Mouse (Mus musculus): ENCODE measurements around the gene Nsun2.

Gene Nsun2

GRCm38 (mm10) chr13:69533405-69534333 lies at the start of gene Nsun2:
Gene Nsun2 (plus strand): TSS chr13:69533746.
- no peak for DNase-seq (ENCODE audit: extremely low read depth, low read depth, low spot score)

- DNase-seq (ENCODE audit: extremely low read depth, low read depth, low spot score) = no peak
Observed at GRCm38 (mm10) chr13:69485326-69485725, 48.2 kb upstream of the Nsun2 start.

- DNase-seq (ENCODE audit: extremely low read depth, low read depth, low spot score) = no peak
Observed at GRCm38 (mm10) chr13:69485833-69486232, 47.7 kb upstream of the Nsun2 start.

GRCm38 (mm10) chr13:69487108-69487507 lies 46.4 kb upstream of the Nsun2 start:
- DNase-seq (ENCODE audit: extremely low read depth, low read depth, low spot score) = no peak

GRCm38 (mm10) chr13:69487611-69488275 lies 45.8 kb upstream of the Nsun2 start:
- no peak for DNase-seq (ENCODE audit: extremely low read depth, low read depth, low spot score)

GRCm38 (mm10) chr13:69488565-69489255 lies 44.8 kb upstream of the Nsun2 start:
- DNase-seq (ENCODE audit: extremely low read depth, low read depth, low spot score) = no peak

DNA sequence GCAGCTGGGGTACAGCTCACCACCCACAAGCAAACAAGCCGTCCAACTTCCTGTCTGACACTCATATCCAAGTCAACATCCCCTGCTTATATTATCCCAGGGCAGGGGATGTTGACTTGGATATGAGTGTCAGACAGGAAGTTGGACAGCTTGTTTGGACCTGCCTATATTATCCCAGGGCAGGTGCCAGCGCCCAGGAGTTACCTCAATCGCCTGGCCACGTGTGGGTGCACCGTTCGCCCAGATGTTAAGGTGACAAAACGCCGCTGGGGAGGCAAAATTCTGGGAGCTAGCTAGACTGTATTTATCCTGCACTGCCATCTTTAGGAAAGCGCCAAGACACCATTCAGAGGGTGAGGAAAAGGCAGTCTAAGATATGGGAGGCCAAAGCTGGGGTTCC lies 43.8 kb upstream of the Nsun2 start:
- peak; percentile 42 for DNase-seq (ENCODE audit: extremely low read depth, low read depth, low spot score)

DNA sequence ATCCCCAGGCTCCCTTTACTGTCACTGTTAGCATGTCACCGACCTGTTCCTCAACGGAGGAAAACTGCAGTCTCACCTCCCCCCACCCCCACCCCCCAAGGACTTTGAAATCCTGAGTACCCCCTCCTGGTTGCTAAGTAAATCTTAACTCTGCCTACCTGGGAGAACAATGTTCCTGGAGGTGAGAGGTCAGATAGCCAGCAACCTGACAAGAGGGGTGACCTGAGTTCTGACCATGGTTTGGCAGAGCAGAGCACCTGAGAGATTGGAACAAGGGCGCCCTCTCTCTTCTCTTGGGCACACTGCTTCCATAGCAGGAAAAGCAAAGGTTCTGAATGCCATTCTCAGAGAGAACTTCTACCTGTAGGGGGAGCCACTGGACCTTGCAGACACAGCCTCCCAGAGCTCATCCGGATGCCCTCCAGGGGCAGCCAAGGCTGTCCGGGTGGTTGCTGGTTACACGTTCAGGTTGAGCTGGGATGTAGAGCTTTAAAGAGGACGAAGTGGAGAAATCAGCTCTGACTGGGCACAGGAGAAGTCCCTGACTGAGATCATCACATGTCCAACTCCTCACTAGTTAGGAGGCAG lies 40.6 kb upstream of the Nsun2 start:
- no peak for DNase-seq (ENCODE audit: extremely low read depth, low read depth, low spot score)

DNA sequence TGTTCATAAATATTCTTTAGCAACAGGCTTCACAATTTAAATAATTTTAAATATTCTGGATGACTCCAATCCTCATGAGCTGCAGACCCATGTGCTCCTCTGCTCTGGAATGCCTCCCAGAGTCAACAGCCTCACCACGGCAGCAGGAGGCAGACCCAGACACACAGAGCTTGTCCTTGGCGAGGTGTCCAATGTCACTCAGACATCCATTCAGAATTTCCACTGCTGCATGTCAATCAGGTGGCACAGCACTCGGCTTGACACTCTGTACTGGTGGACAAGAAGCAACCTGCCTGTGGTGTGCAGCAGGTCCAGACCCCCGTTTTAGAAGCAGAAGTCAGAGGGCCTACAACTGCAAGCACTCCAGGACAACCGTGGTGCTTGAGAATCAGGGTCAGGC lies 35.3 kb upstream of the Nsun2 start:
- no peak for DNase-seq (ENCODE audit: extremely low read depth, low read depth, low spot score)

DNA sequence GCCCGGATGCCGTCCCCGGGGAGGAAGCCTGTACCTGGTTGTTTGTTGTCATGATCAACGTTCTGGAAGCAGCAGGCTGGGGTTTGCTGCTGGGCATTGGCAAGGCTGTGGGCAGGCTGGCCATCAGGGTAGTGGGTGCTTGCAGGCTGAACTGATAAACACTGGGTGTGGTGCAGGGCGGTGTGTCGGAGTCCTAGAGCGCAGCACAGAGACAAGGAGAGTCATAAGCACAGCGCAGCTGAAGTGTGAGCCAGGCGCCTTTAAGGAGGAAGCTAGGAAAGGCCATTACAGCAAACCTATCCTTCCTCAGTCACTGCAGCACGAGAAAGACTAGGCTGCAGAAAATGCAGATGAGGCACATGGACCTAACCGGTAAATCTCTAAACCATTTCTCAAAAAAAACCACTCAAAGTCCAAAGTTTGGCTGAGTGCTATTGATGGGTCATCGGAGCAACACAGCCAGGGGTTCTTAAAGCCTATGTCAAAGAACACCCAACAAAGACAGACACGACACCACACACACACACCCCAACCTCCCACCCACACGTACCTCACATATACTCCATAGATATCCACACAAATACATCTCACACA lies 31.3 kb upstream of the Nsun2 start:
- no peak for DNase-seq (ENCODE audit: extremely low read depth, low read depth, low spot score)

DNA sequence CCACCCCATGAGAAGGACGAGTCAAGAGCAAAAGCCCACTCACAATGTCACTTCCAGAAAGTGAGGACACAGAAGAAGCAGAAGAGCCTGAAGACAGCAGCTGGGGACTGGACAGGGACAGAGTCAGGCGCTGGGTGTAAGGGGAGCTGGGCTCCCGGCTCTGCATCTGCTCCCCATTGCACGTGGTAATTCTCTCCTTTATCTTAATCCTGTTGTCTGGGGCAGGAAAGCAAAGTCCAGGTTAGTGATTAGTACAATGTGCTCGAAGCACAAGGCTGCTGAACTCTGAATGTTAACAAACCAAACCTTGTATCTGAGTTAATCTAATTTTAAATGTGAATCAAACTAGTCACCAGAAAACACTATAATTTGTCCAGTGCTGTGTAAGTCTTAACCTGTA lies 30.7 kb upstream of the Nsun2 start:
- no peak for DNase-seq (ENCODE audit: extremely low read depth, low read depth, low spot score)

DNA sequence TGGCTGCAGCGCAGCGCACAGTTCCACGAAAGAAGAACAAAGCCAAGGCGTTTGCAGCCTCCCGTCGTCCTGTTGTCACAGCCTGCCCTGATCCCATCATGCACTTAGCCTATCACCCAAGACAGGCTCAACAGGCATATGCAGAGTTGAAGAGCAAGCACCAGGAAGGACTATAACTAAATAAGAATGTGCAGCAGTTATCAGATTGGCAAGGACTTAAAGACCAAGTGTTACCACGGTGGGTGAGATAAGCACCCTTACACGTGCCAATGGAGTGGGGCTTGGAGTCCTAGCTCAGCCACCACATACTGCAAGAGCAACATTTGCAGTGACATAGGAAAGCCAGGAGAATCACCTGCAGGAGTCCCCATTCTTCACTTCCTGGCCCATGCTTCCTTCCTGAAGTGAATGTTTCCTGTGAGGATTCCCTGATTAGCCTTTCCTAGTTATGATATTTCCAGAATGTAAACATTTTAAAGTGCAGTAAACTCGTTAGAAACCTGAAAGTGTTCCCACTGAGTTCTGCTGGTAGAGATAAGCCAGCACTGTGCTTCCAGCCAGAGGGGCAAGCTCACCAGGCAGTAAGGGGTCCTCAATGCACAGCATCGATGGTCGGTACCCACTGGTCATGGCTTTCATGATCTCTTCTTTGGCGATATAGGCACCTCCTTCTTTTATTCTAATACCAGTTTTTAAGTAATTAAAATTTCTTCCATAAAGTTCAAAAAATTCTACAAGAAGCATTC lies 27.0 kb upstream of the Nsun2 start:
- DNase-seq (ENCODE audit: extremely low read depth, low read depth, low spot score) = no peak

GRCm38 (mm10) chr13:69507666-69508065 lies 25.9 kb upstream of the Nsun2 start:
- no peak for DNase-seq (ENCODE audit: extremely low read depth, low read depth, low spot score)

GRCm38 (mm10) chr13:69509391-69510244 lies 23.9 kb upstream of the Nsun2 start:
- DNase-seq (ENCODE audit: extremely low read depth, low read depth, low spot score) = no peak

- no peak for DNase-seq (ENCODE audit: extremely low read depth, low read depth, low spot score)
Observed at GRCm38 (mm10) chr13:69515091-69515490, 18.5 kb upstream of the Nsun2 start.

DNA sequence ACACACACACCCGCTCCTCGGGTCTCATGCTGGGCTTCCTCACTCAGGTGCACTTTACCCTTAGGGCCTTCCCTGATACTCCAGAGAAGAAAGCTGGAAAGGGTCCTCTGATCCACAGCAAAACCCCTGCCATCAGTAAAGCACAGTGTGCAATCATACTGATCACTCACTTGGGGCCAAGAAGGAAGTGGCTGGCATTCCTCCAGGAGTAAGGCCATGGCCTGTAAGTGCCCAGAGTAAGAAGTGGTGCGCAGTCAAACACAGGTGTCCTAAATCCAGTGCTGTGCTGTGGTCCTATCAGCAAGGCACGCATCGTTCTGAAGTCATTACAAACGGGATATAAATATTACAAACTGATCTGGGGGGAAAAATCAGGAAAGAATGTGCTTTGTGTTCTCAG lies 16.1 kb upstream of the Nsun2 start:
- no peak for DNase-seq (ENCODE audit: extremely low read depth, low read depth, low spot score)

GRCm38 (mm10) chr13:69519137-69519536 lies 14.4 kb upstream of the Nsun2 start:
- no peak for DNase-seq (ENCODE audit: extremely low read depth, low read depth, low spot score)

DNA sequence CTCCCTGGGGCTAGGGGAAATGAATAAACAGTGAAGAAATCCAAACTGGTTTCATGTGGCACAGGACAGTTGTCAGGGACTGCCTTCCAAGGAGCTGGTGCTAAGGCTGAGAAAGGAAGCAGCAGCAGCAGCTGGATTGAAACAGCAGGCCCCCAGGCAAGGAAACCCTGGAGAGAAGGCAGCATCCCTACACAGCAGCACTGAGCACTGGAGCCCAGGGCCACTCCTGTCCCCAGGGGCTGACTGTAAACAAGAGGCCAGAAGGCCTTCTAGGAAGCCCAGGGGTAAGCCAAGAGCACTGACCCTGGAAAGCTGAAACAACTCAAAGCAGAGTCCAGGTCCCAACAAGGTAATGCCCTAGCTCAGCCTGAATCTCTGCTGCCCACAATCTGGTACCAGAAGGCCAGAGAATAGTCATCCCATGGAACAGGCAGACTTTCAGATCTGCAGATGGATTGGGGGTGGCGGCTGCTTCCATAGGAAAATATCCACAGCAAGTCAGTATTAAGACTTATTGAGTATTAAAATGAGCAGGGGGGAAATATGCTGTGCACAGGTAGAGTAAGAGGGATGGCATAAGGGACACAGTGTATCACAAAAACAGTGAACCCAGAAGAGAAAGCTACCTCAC lies 11.3 kb upstream of the Nsun2 start:
- no peak for DNase-seq (ENCODE audit: extremely low read depth, low read depth, low spot score)
